Mouse (Mus musculus) lung, embryonic 14.5 days (tissue): ENCODE measurements at regions not wholly inside any gene's neighbourhood (a gene's known extent, or its start where the extent isn't known, plus 50 kb on each side); places are given as distances from the start of the nearest gene placed in this dataset.
"Not testable (repeated sequence)": the region's sequence is repeated elsewhere in the genome, so short reads cannot be mapped to it uniquely, and the experiment has no call there.

Experiments used
- ATAC-seq: fragments of 200-750 bp; cut with Nextera tagmentation; 2 replicates; pipeline ENCODE4 v1.8.0; 2017; ENCODE audit warnings: mild to moderate bottlenecking, moderate TSS enrichment, moderate library complexity; ENCODE audit not compliant: insufficient read depth
- DNase-seq: peaks from one replicate; pipeline ENCODE4 v3.0.0-alpha.2; 2015
- H3K27ac ChIP-seq: fragments of 300-500 bp; sonication (generic); 2 replicates; pipeline ENCODE4 v1.5.1; 2014; ENCODE audit warnings: low read depth, mild to moderate bottlenecking, moderate library complexity
- H3K27me3 ChIP-seq: fragments of 300-500 bp; sonication (generic); 2 replicates; pipeline ENCODE4 v1.6.1; 2014; ENCODE audit warnings: low read length, control low read depth; ENCODE audit not compliant: insufficient read depth
- H3K36me3 ChIP-seq: fragments of 300-500 bp; sonication (generic); 2 replicates; pipeline ENCODE4 v1.6.1; 2014; ENCODE audit warnings: control low read depth; ENCODE audit not compliant: insufficient read depth
- H3K4me1 ChIP-seq: fragments of 300-500 bp; sonication (generic); 2 replicates; pipeline ENCODE4 v1.6.1; 2014; ENCODE audit warnings: antibody characterized with exemption, control low read depth; ENCODE audit not compliant: insufficient read depth
- H3K4me2 ChIP-seq: fragments of 300-500 bp; sonication (generic); 2 replicates; pipeline ENCODE4 v1.6.1; 2014; ENCODE audit warnings: mild to moderate bottlenecking
- H3K4me3 ChIP-seq: fragments of 300-500 bp; sonication (generic); 2 replicates; pipeline ENCODE4 v1.5.1; 2014; ENCODE audit warnings: low read depth, low read length
- H3K9ac ChIP-seq: fragments of 300-500 bp; sonication (generic); 2 replicates; pipeline ENCODE4 v1.6.1; 2014
- H3K9me3 ChIP-seq: fragments of 300-500 bp; sonication (generic); 2 replicates; pipeline ENCODE4 v1.6.1; 2016; ENCODE audit warnings: low read depth, low read length, control low read depth
- CTCF ChIP-seq: IDR thresholded peaks from 2 replicates; pipeline ENCODE4 v1.5.1; 2016; ENCODE audit warnings: antibody characterized with exemption, low read depth
- WGBS: fragments of 180-500 bp; shearing (Covaris S2); extraction: QIAGEN DNeasy Blood & Tissue Kit; methylation state at CpG from one replicate; pipeline ENCODE4 v1.1.7; 2014; 5-methylcytosine and 5-hydroxymethylcytosine counted together

- Histone ChIP-seq H3K9ac (no peak overlapping the region), H3K4me1 (no peaks in the 10 kb centered on the region), H3K36me3 (no peaks in the 10 kb centered on the region), H3K9me3 (no peaks in the 10 kb centered on the region), H3K27ac (no peak overlapping the region), H3K4me3 (no peak overlapping the region), H3K4me2 (no peak overlapping the region), H3K27me3 (no peaks in the 10 kb centered on the region)
- no peak for TF ChIP-seq CTCF
- ATAC-seq (no peak), DNase-seq (no peak)
- 43% methylated on average over 3 of the region's 3 CpGs for WGBS
These were observed 447.1 kb upstream of the Dab2 start for GRCm38 (mm10) chr15:5852523-5852922.

GRCm38 (mm10) chr15:5869289-5869688 is 430.3 kb upstream of the Dab2 start:
- 25% methylated on average over 12 of the region's 12 CpGs for WGBS

GRCm38 (mm10) chr15:5869866-5870265 is 429.7 kb upstream of the Dab2 start:
- Histone ChIP-seq H3K4me3 (no peak overlapping the region), H3K9ac (no peak overlapping the region), H3K27me3 (no peaks in the 10 kb centered on the region), H3K4me1 (no peaks in the 10 kb centered on the region), H3K9me3 (no peaks in the 10 kb centered on the region), H3K36me3 (no peaks in the 10 kb centered on the region), H3K27ac (no peak overlapping the region), H3K4me2 (no peak overlapping the region)
- 64% methylated on average over 2 of the region's 2 CpGs for WGBS
- TF ChIP-seq CTCF, result no peak
- ATAC-seq, result 0 out of 2 replicates have a peak, but pooled peaks have one; percentile 14
- DNase-seq, result no peak

More at GRCm38 (mm10) chr15:5869289-5869688, 430.3 kb upstream of the Dab2 start:
- H3K36me3 ChIP-seq, result no peaks in the 10 kb centered on the region
- H3K9ac ChIP-seq, result no peak overlapping the region
- peak; percentile 8 for DNase-seq
- H3K9me3 ChIP-seq, result no peaks in the 10 kb centered on the region
- ATAC-seq, result no peak
- H3K27me3 ChIP-seq, result no peaks in the 10 kb centered on the region
- H3K27ac ChIP-seq, result no peak overlapping the region
- no peak overlapping the region for H3K4me3 ChIP-seq
- TF ChIP-seq CTCF, result no peak
- H3K4me1 ChIP-seq, result no peaks in the 10 kb centered on the region
- peak overlapping the region; percentile 5; the same call in 1 of the 2 replicates for H3K4me2 ChIP-seq

- no peak overlapping the region for H3K9ac ChIP-seq
- ATAC-seq (no peak), DNase-seq (no peak)
- H3K27me3 ChIP-seq, result no peaks in the 10 kb centered on the region
- 75% methylated on average over 3 of the region's 3 CpGs for WGBS
- no peak overlapping the region for H3K4me3 ChIP-seq
- no peaks in the 10 kb centered on the region for H3K9me3 ChIP-seq
- no peaks in the 10 kb centered on the region for H3K4me1 ChIP-seq
- H3K4me2 ChIP-seq, result no peak overlapping the region
- TF ChIP-seq CTCF, result no peak
- no peak overlapping the region for H3K27ac ChIP-seq
- H3K36me3 ChIP-seq, result no peaks in the 10 kb centered on the region
These were observed 427.5 kb upstream of the Dab2 start for GRCm38 (mm10) chr15:5872042-5872441.

GRCm38 (mm10) chr15:5877749-5878148 is 421.8 kb upstream of the Dab2 start:
- no peak overlapping the region for H3K27ac ChIP-seq
- no peak overlapping the region for H3K9ac ChIP-seq
- H3K9me3 ChIP-seq, result no peaks in the 10 kb centered on the region
- no peak overlapping the region for H3K4me2 ChIP-seq
- WGBS, result 82% methylated on average over 5 of the region's 5 CpGs
- H3K27me3 ChIP-seq, result no peaks in the 10 kb centered on the region
- H3K4me1 ChIP-seq, result no peaks in the 10 kb centered on the region
- H3K36me3 ChIP-seq, result no peaks in the 10 kb centered on the region
- ATAC-seq, result no peak
- DNase-seq, result no peak
- no peak for TF ChIP-seq CTCF
- H3K4me3 ChIP-seq, result no peak overlapping the region

GRCm38 (mm10) chr15:5891188-5891587 is 408.4 kb upstream of the Dab2 start:
- Histone ChIP-seq H3K27ac (no peak overlapping the region), H3K9ac (no peak overlapping the region), H3K4me3 (no peak overlapping the region), H3K27me3 (no peaks in the 10 kb centered on the region), H3K4me1 (no peaks in the 10 kb centered on the region), H3K9me3 (no peaks in the 10 kb centered on the region), H3K36me3 (no peaks in the 10 kb centered on the region), H3K4me2 (no peak overlapping the region)
- ATAC-seq (no peak), DNase-seq (no peak)
- TF ChIP-seq CTCF, result no peak
- WGBS, result 83% methylated on average over 3 of the region's 3 CpGs

- peak; percentile 46 for DNase-seq
- H3K9ac ChIP-seq, result no peak overlapping the region
- 30% methylated on average over 3 of the region's 3 CpGs for WGBS
- H3K4me1 ChIP-seq, result no peaks in the 10 kb centered on the region
- no peak for TF ChIP-seq CTCF
- no peak overlapping the region for H3K4me3 ChIP-seq
- H3K27me3 ChIP-seq, result no peaks in the 10 kb centered on the region
- no peaks in the 10 kb centered on the region for H3K36me3 ChIP-seq
- H3K4me2 ChIP-seq, result no peak overlapping the region
- H3K27ac ChIP-seq, result no peak overlapping the region
- ATAC-seq, result peak; percentile 80; the same call in 1 of the 2 replicates
- no peaks in the 10 kb centered on the region for H3K9me3 ChIP-seq
These were observed 407.6 kb upstream of the Dab2 start for GRCm38 (mm10) chr15:5892034-5892433.

GRCm38 (mm10) chr15:5895688-5896470 is 403.7 kb upstream of the Dab2 start:
- not testable (repeated sequence) for H3K27ac ChIP-seq, H3K36me3 ChIP-seq, H3K9me3 ChIP-seq, H3K9ac ChIP-seq, DNase-seq, H3K4me2 ChIP-seq, H3K4me1 ChIP-seq, H3K4me3 ChIP-seq, ATAC-seq, H3K27me3 ChIP-seq
- 90% methylated on average over 5 of the region's 5 CpGs for WGBS
